Mouse (Mus musculus) left cerebral cortex, postnatal 10 days (tissue): ENCODE measurements around the gene 4931422A03Rik. TPM values are rescaled to one million over a fixed set of nuclear protein-coding genes. Genes with fewer than 3 reads are reported as not detected.

Experiments used
- DNase-seq, 2 experiments: peaks; one replicate each; pipeline ENCODE4 v3.0.0; 2021 to 2022; ENCODE audit warnings: low spot score in 2 of 2, mixed read lengths in 1 of 2; ENCODE audit errors: extremely low spot score in 1 of 2
- intact Hi-C: fragments of 180-260 bp; cut with DNase I; formaldehyde crosslinking; loops from one replicate; pipeline ENCODE4 v1.15.1; 2025
- total RNA-seq, 2 experiments: library from RNA; stranded (reverse); gene quantifications; 2 replicates each; pipeline ENCODE4 v1.2.3; 2021

4931422A03Rik gene
- total RNA-seq, 2 experiments from 2014 or later = not detected

- no peak for DNase-seq
- intact Hi-C loops = no loop called here
Measured at GRCm38 (mm10) chr2:103926586-103927113, 101.5 kb downstream of the 4931422A03Rik start.

DNA sequence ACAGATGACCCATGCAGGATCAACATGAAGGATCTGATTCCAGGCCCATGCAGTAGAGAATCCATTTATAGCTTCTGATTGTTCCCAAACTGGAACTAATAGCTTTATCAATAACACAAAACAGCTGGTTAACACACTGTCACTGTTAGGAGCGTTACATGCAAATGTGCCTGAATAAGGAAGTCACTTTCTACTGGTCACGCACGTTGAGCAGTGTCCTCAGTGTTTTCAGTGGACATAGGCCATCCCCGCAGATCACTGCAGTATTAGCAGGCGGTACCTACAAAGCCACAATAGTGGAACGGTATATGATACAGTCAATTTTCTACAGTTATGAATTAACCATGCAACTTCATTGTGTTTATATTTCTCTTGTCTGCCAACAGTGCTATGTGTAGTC is 108.7 kb downstream of the 4931422A03Rik start:
- intact Hi-C loops = no loop called here
- no peak for DNase-seq

- no peak for DNase-seq
- intact Hi-C loops = no loop called here
Measured at GRCm38 (mm10) chr2:103918375-103918774, 109.8 kb downstream of the 4931422A03Rik start.

DNA sequence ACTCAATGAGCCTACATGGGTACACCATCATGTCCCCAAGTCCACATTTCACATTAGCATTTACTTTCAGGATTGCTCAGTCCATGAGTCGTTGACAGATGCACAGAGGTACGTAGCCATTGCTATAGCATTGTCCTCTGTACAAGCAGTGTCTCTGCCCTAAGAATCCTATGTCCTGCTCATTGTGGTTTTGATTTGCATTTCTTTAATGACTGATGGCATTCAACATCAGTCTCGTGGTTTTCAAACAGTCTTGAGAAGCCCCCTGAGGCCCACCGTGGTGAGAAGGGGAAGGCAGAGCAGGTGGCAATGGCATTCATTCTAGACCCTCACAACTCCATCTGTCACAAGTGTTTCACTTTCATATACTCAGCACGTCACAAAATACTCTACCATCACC is 110.8 kb downstream of the 4931422A03Rik start:
- intact Hi-C loops = no loop called here
- DNase-seq = no peak

Other genes with a start within 250 kb of the 4931422A03Rik start
- 100 to 1,000 TPM; 391 to 397 TPM for gene Caprin1, start 230.7 kb downstream of the 4931422A03Rik start, total RNA-seq
- gene Lmo2, start 70.4 kb downstream of the 4931422A03Rik start, total RNA-seq = 10 to 100 TPM; 17.2 to 21.3 TPM
- gene Fbxo3, start 640 bp downstream of the 4931422A03Rik start, total RNA-seq = 10 to 100 TPM; 53.6 to 53.8 TPM
- gene Gm10912, start 37.5 kb upstream of the 4931422A03Rik start, total RNA-seq = under 1 TPM in 1 of 2 experiments, not detected in 1; 0.49 TPM
- gene Gm10799, start 40.2 kb upstream of the 4931422A03Rik start, total RNA-seq = not detected
- 1 to 10 TPM in 1 of 2 experiments, not detected in 1; 1.3 TPM for gene Cd59b, start 41.5 kb upstream of the 4931422A03Rik start, total RNA-seq
- gene Cd59a, start 67.4 kb upstream of the 4931422A03Rik start, total RNA-seq = 1 to 10 TPM; 2.1 to 3.3 TPM
- gene A930018P22Rik, start 94.4 kb upstream of the 4931422A03Rik start, total RNA-seq = not detected